Mouse (Mus musculus) E14TG2a.4 (cell line): ENCODE results near the gene Mafb.

Experiments
- CTCF ChIP-seq: conservative IDR thresholded peaks from 2 replicates; pipeline ENCODE4 v1.5.1; 2014; ENCODE audit warnings: low read length
- NANOG ChIP-seq: IDR thresholded peaks from 2 replicates; pipeline ENCODE4 v1.6.1; 2014; ENCODE audit warnings: borderline replicate concordance, low read length, mixed read lengths
- POU5F1 ChIP-seq: IDR thresholded peaks from 2 replicates; pipeline ENCODE4 v1.6.1; 2014; ENCODE audit warnings: low read length, borderline replicate concordance

DNA sequence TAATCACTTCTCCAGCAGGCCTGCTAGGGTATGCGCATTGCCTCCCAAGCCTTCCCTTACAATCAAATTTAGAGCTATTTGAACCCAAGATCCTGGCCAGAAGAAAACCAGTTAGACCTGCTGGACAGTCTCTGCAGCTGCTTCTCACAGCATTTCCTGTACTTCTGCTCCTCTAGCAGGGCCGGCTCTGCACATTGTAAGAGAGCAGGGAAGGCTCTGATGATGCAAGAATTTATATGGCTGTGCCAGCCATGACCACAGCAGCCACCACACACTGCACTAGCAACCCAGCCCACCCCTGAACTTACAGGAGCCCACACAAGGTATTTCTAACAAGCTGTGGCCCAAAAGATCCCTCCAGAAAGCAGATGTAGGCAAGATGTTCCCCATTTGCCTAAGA lies 13.3 kb downstream of the Mafb start:
- TF ChIP-seq CTCF: no peak
- TF ChIP-seq NANOG: no peak
- no peak for TF ChIP-seq POU5F1
